Comparison of ENCODE assay signal across 19 mouse cellular contexts in the genomic region with DNA sequence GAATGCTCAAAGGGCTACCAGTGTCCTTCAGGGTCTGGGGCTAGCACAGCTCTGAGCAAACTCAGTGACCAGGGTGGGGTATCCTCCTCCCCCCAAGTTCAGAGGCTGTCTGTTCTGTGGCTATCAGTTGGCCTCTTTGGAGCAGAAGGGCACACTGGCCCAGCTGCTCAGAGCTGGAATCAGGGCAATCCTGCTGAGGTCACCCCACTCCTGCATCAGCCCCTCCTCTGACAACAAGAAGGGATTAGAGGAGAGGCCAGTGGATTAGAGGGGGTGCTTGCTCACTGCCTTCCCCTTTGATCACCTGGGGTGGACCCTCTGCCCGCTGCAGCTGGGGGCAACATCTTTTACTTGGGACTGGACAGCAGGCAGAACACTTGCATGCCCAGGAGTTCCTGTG. TPM values are rescaled to one million over a fixed set of nuclear protein-coding genes. Genes with fewer than 3 reads are reported as not detected.
DNase-seq lines count a peak whose midpoint lies in the region; ATAC-seq and TF ChIP-seq lines count a peak whose summit lies in the region.
"Had no signal": no experiment of that assay in that cellular context is flagged by ENCODE, and none has a peak within 500 bp of the region (broad histone marks: within the 10 kb centered on the region; RNA-seq: fewer than 3 reads in every experiment).

A gene (plus strand): TSS at position 286 of the 400 bp plus-strand sequence.

- 31% methylated on average over 1 of the region's 1 CpGs for WGBS in heart, embryonic 12.5 days
- WGBS in thymus, adult 2 months: 52% methylated on average over 1 of the region's 1 CpGs
- 30% methylated on average over 1 of the region's 1 CpGs for WGBS in midbrain, embryonic 16.5 days

- TF ChIP-seq POLR2A in thymus, adult 2 months (IDR thresholded peaks at IDR 0.05; ENCODE audit: control insufficient read depth, extremely low read depth, insufficient read depth, low read length, poor library complexity): no peak

- no peak within 1 kb of the TSS for H3K4me2 ChIP-seq in heart, embryonic 12.5 days
- no peak within 1 kb of the TSS for H3K4me2 ChIP-seq in midbrain, embryonic 16.5 days (ENCODE audit: low read length)
- H3K4me2 ChIP-seq: heart, embryonic 11.5 days; midbrain, embryonic 12.5 days; neural tube, embryonic 12.5 days had no signal

- no peak within 1 kb of the TSS for H3K27ac ChIP-seq in heart, embryonic 12.5 days (ENCODE audit: poor library complexity, severe bottlenecking)
- no peak within 1 kb of the TSS for H3K27ac ChIP-seq in thymus, adult 2 months (ENCODE audit: control insufficient read depth, insufficient read depth, low read length)
- H3K27ac ChIP-seq in midbrain, embryonic 16.5 days (ENCODE audit: low read length): peak within 1 kb of the TSS; percentile 14; the same call in 1 of the 2 replicates
- H3K27ac ChIP-seq: liver, embryonic 14.5 days; midbrain, embryonic 12.5 days; neural tube, embryonic 12.5 days had no signal

- H3K27me3 ChIP-seq in heart, embryonic 12.5 days (replicated peaks): peaks cover 28% of the 10 kb centered on the region; the same call in 1 of the 2 replicates
- H3K27me3 ChIP-seq in thymus, adult 2 months (ENCODE audit: control insufficient read depth, insufficient read depth, low read length): no peaks in the 10 kb centered on the region
- no peaks in the 10 kb centered on the region for H3K27me3 ChIP-seq in midbrain, embryonic 16.5 days (ENCODE audit: control insufficient read depth, insufficient read depth, low read depth, low read length)
- H3K27me3 ChIP-seq: midbrain, embryonic 12.5 days; neural tube, embryonic 12.5 days had no signal

- TF ChIP-seq CTCF in thymus, adult 2 months (IDR thresholded peaks at IDR 0.05; ENCODE audit: borderline replicate concordance, control insufficient read depth, extremely low read depth, insufficient read depth, low read length, poor library complexity): no peak

- peak; percentile 72 for DNase-seq in heart, adult 11 months
- DNase-seq in thymus, adult 2 months: no peak
- DNase-seq in thymus, postnatal 10 days (ENCODE audit: low spot score in 2 of 2): no peak
- DNase-seq in left cerebral cortex, adult 9 months (ENCODE audit: low spot score in 2 of 2): no peak
- no peak for DNase-seq in testis, postnatal 14 days (ENCODE audit: low spot score)
- DNase-seq: heart, postnatal 36 days; kidney, adult 18-20 months; kidney, postnatal 25 days; spleen, adult 18-20 months; thymus, postnatal 36 days had no signal

- ATAC-seq in heart, embryonic 12.5 days (ENCODE audit: insufficient number of reproducible peaks, low FRiP score): no peak
- ATAC-seq in midbrain, embryonic 16.5 days: no peak
- ATAC-seq: lung, postnatal 0 days had no signal

- H3K9ac ChIP-seq in heart, embryonic 12.5 days: no peak within 1 kb of the TSS
- no peak within 1 kb of the TSS for H3K9ac ChIP-seq in midbrain, embryonic 16.5 days (ENCODE audit: low read depth, low read length)
- H3K9ac ChIP-seq: liver, embryonic 14.5 days; midbrain, embryonic 12.5 days; neural tube, embryonic 12.5 days had no signal

- H3K9me3 ChIP-seq in heart, embryonic 12.5 days (replicated peaks): no peaks in the 10 kb centered on the region
- H3K9me3 ChIP-seq in midbrain, embryonic 16.5 days (replicated peaks; ENCODE audit: control insufficient read depth, low read length, poor library complexity, severe bottlenecking): no peaks in the 10 kb centered on the region
- H3K9me3 ChIP-seq: midbrain, embryonic 12.5 days; neural tube, embryonic 12.5 days had no signal

- no peaks in the 10 kb centered on the region for H3K36me3 ChIP-seq in heart, embryonic 12.5 days
- H3K36me3 ChIP-seq in thymus, adult 2 months (ENCODE audit: control insufficient read depth, insufficient read depth, low read length): no peaks in the 10 kb centered on the region
- no peaks in the 10 kb centered on the region for H3K36me3 ChIP-seq in midbrain, embryonic 16.5 days (ENCODE audit: control insufficient read depth, insufficient read depth, low read length)
- H3K36me3 ChIP-seq: midbrain, embryonic 12.5 days; neural tube, embryonic 12.5 days had no signal

- H3K4me3 ChIP-seq in heart, embryonic 12.5 days: no peak within 1 kb of the TSS
- H3K4me3 ChIP-seq in thymus, adult 2 months (ENCODE audit: control insufficient read depth, insufficient read depth, low read length): no peak within 1 kb of the TSS
- no peak within 1 kb of the TSS for H3K4me3 ChIP-seq in midbrain, embryonic 16.5 days (ENCODE audit: low read depth, low read length)
- H3K4me3 ChIP-seq: midbrain, embryonic 12.5 days; neural tube, embryonic 12.5 days had no signal

- no peaks in the 10 kb centered on the region for H3K4me1 ChIP-seq in heart, embryonic 12.5 days (replicated peaks)
- no peaks in the 10 kb centered on the region for H3K4me1 ChIP-seq in thymus, adult 2 months (replicated peaks; ENCODE audit: control insufficient read depth, insufficient read depth, low read length)
- no peaks in the 10 kb centered on the region; the same call in 1 of the 2 replicates for H3K4me1 ChIP-seq in midbrain, embryonic 16.5 days (ENCODE audit: control insufficient read depth, insufficient read depth, low read length)

RNA-seq across cellular contexts. Expression of the gene that starts here (rescaled TPM):
- not detected in 2 replicates for polyA plus RNA-seq in heart, embryonic 12.5 days (2016; fragmentation: Nextera tagmentation; extraction: Ambion mirVana)
- polyA plus RNA-seq in thymus, adult 2 months (2012; rRNA removed): 32.8 and 34.8 TPM in 2 replicates
- polyA plus RNA-seq in midbrain, embryonic 16.5 days (2015; fragmentation: Nextera tagmentation; extraction: Ambion mirVana): 0.47 and 0.63 TPM in 2 replicates
- polyA plus RNA-seq: C2C12; heart, embryonic 11.5 days; stomach, embryonic 16.5 days had no signal

Comparison
In these comparisons a context has a peak if more than half of its experiments do, and no peak if none do; other contexts are left out.
1. RNA of the gene that starts here (polyA plus RNA-seq): 32.8 to 34.8 TPM in thymus, adult 2 months; 0.47 to 0.63 TPM in midbrain, embryonic 16.5 days and not detected in heart, embryonic 12.5 days; every median in the first group is over 10 times any median in the second.